Mouse (Mus musculus) ES-CJ7 (cell line): Measurements from ENCODE around the gene Adam25.
"Not testable (repeated sequence)": the region's sequence is repeated elsewhere in the genome, so short reads cannot be mapped to it uniquely, and the experiment has no call there.

Experiments used
- DNase-seq: peaks from one replicate; pipeline ENCODE4 v3.0.0; 2011; ENCODE audit warnings: low read depth, low spot score

The Adam25 gene

DNA sequence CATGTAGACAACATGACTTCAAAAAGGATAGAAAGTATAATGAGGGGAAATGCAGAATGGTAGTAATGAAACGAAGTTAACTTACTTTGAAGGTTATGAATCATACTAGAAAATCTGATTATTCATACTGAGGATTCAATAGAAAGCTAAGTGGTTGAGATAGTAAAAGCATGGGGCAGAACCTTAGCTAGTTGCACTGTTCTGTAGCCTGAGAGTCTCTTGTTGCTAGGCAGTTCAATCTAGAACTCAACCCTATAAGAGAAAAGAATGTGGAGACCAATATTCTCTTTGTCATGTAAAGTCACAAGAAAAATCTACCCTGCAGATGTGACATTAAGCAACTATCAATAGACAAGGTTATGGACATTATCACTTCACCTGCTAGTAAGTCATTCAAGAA lies at the start of gene Adam25:
Gene Adam25 (plus strand): TSS at position 301 of the 400 bp plus-strand sequence.
- DNase-seq = not testable (repeated sequence)

DNA sequence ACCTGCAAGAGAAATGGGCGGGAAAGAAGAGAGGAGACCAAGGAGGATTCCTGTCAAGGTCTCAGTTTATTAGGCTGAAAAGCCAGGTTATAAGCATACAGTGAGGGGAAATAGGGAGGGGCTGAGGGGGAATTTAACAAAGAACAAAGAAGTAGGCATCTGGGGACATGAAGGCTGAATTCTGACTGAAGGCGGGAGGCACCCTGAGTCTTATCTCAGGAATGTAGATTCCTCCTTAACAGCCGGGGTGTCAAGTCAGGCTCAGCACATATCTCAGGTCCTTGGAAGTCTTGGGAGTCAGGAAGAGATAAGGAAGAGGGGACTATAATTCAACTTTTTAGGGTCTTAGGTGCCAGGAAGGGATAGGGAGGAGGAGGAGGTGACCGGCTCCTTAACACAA lies 36.6 kb upstream of the Adam25 start:
- peak; percentile 22 for DNase-seq

DNA sequence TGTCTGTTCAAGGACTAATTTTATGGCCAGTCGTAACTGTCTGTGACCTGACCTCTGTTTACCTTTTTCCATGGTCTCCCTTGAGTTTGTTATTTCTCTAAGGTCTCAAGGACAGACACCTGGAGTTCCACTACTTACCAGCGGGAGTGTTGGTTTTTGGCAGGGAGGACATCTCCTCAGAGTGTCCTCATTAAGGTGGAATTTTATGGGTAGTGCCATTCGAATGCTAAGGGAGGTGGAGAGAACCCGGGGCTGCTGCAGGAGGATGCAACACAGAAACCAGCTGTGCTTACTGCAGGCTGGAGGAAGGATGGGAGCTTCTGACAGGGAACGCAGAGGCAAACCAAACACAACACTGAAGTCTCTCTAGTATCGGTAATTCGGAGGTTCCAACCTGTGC lies 36.0 kb upstream of the Adam25 start:
- DNase-seq = peak; percentile 63

DNA sequence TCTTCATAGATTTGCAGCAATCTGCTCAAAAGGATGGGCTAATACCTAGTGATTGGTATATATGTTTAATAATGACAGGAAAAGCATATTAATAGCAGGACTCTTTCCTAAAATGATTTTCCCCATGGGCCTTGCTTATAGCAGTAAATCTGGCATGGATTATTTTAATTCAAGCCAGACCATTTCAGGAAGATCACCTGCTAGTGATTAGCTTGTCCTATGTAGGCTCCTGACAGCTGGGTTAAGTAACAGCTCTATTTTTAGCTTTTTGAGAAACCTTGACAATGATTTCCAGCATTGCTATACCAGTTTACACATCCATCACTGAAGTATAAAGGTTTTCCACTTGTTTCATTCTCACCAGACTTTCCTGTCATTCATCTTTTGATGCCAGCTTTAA lies 31.3 kb downstream of the Adam25 start:
- DNase-seq = no peak

DNA sequence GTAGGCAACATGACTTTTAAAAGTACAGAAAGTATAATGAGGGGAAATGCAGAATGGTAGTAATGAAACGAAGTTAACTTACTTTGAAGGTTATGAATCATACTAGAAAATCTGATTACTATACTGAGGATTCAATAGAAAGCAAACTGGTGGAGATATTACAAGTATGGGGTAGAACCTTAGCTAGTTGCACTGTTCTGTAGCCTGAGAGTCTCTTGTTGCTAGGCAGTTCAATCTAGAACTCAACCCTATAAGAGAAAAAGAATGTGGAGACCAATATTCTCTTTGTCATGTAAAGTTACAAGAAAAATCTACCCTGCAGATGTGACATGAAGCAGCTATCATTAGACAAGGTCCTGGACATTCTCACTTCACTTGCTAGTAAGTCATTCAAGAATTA lies 41.0 kb downstream of the Adam25 start, which contains the start of gene Adam20:
Gene Adam20 (plus strand): TSS at position 301 of the 400 bp plus-strand sequence.
- DNase-seq = not testable (repeated sequence)

DNA sequence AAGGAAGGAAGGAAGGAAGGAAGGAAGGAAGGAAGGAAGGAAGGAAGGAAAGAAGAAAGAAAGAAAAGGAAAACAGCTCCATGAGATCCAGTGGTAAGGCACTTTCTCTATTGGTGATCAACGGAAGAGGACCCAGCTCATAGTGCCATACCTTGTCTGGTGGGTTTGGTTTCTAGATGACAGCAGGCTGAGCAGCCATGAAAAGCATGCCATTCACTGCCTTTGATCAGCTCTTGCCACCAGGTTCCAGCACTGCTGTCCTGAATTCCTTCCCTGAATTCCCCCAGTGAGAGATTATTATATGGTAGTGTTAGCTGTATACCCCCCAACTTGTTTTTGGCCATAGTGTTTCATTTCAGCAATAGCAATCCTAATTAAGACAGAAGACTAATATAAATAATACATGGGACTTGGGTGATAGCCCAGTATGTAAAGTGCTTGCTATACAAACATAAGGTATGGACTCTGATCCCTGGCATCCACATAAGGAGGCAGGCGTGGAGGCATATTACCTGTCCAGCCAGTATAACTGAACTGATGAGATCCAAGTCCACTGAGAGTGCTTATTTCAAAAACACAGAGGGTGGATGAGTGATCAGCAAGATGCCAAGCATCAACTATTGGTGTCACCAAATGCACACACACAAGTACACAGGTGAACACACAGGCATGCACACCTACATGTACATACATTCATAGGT lies 51.5 kb downstream of the Adam25 start:
- DNase-seq = no peak
